Mouse (Mus musculus): Measurements from ENCODE around the gene Relt. TPM values are rescaled to one million over a fixed set of nuclear protein-coding genes. Genes with fewer than 3 reads are reported as not detected.
"Not testable (repeated sequence)": the region's sequence is repeated elsewhere in the genome, so short reads cannot be mapped to it uniquely, and the experiment has no call there.

Relt gene
- total RNA-seq, 2 experiments from 2014 or later = 11.6 to 12.9 TPM

- no peak for ATAC-seq (replicated peaks; ENCODE audit: low FRiP score, poor library complexity, severe bottlenecking)
Measured at GRCm38 (mm10) chr7:100849508-100849907, 13.7 kb downstream of the Relt start.

GRCm38 (mm10) chr7:100848744-100849143, 14.5 kb downstream of the Relt start:
- 0 out of 2 replicates have a peak, but pooled peaks have one; percentile 25 for ATAC-seq (replicated peaks; ENCODE audit: low FRiP score, poor library complexity, severe bottlenecking)

- ATAC-seq (replicated peaks; ENCODE audit: low FRiP score, poor library complexity, severe bottlenecking) = no peak
Measured at GRCm38 (mm10) chr7:100847131-100847530, 16.1 kb downstream of the Relt start.

GRCm38 (mm10) chr7:100846033-100846432, 17.2 kb downstream of the Relt start:
- ATAC-seq (replicated peaks; ENCODE audit: low FRiP score, poor library complexity, severe bottlenecking) = not testable (repeated sequence)

- ATAC-seq (replicated peaks; ENCODE audit: low FRiP score, poor library complexity, severe bottlenecking) = peak; percentile 37
Measured at GRCm38 (mm10) chr7:100845412-100845811, 17.8 kb downstream of the Relt start.

GRCm38 (mm10) chr7:100845026-100845400, 18.2 kb downstream of the Relt start:
- peak; percentile 6 for ATAC-seq (replicated peaks; ENCODE audit: low FRiP score, poor library complexity, severe bottlenecking)

- ATAC-seq (replicated peaks; ENCODE audit: low FRiP score, poor library complexity, severe bottlenecking) = peak; percentile 79
Measured at GRCm38 (mm10) chr7:100844385-100845025, 18.7 kb downstream of the Relt start.

GRCm38 (mm10) chr7:100843866-100844265, 19.4 kb downstream of the Relt start:
- peak; percentile 69 for ATAC-seq (replicated peaks; ENCODE audit: low FRiP score, poor library complexity, severe bottlenecking)

- ATAC-seq (replicated peaks; ENCODE audit: low FRiP score, poor library complexity, severe bottlenecking) = no peak
Measured at GRCm38 (mm10) chr7:100842175-100842574, 21.1 kb downstream of the Relt start.

GRCm38 (mm10) chr7:100841608-100842007, 21.6 kb downstream of the Relt start:
- no peak for ATAC-seq (replicated peaks; ENCODE audit: low FRiP score, poor library complexity, severe bottlenecking)

- ATAC-seq (replicated peaks; ENCODE audit: low FRiP score, poor library complexity, severe bottlenecking) = no peak
Measured at GRCm38 (mm10) chr7:100840906-100841305, 22.3 kb downstream of the Relt start.

- no peak for ATAC-seq (replicated peaks; ENCODE audit: low FRiP score, poor library complexity, severe bottlenecking)
Measured at GRCm38 (mm10) chr7:100839632-100840402, 23.4 kb downstream of the Relt start.

GRCm38 (mm10) chr7:100837701-100838100, 25.5 kb downstream of the Relt start:
- no peak for ATAC-seq (replicated peaks; ENCODE audit: low FRiP score, poor library complexity, severe bottlenecking)

- ATAC-seq (replicated peaks; ENCODE audit: low FRiP score, poor library complexity, severe bottlenecking) = no peak
Measured at GRCm38 (mm10) chr7:100836657-100837056, 26.6 kb downstream of the Relt start.

- ATAC-seq (replicated peaks; ENCODE audit: low FRiP score, poor library complexity, severe bottlenecking) = no peak
Measured at GRCm38 (mm10) chr7:100835711-100836110, 27.5 kb downstream of the Relt start.

GRCm38 (mm10) chr7:100835168-100835567, 28.1 kb downstream of the Relt start:
- ATAC-seq (replicated peaks; ENCODE audit: low FRiP score, poor library complexity, severe bottlenecking) = no peak

GRCm38 (mm10) chr7:100833859-100834258, 29.4 kb downstream of the Relt start:
- no peak for ATAC-seq (replicated peaks; ENCODE audit: low FRiP score, poor library complexity, severe bottlenecking)

- ATAC-seq (replicated peaks; ENCODE audit: low FRiP score, poor library complexity, severe bottlenecking) = no peak
Measured at GRCm38 (mm10) chr7:100828549-100828948, 34.7 kb downstream of the Relt start.

GRCm38 (mm10) chr7:100824661-100825060, 38.6 kb downstream of the Relt start:
- no peak for ATAC-seq (replicated peaks; ENCODE audit: low FRiP score, poor library complexity, severe bottlenecking)

GRCm38 (mm10) chr7:100818401-100819064, 44.7 kb downstream of the Relt start:
- ATAC-seq (replicated peaks; ENCODE audit: low FRiP score, poor library complexity, severe bottlenecking) = no peak

- no peak for ATAC-seq (replicated peaks; ENCODE audit: low FRiP score, poor library complexity, severe bottlenecking)
Measured at GRCm38 (mm10) chr7:100817442-100817760, 45.8 kb downstream of the Relt start.
